Mouse (Mus musculus): ENCODE data around the gene BC049715. TPM values are rescaled to one million over a fixed set of nuclear protein-coding genes. Genes with fewer than 3 reads are reported as not detected.
"Not testable (repeated sequence)": the region's sequence is repeated elsewhere in the genome, so short reads cannot be mapped to it uniquely, and the experiment has no call there.

The BC049715 gene
- polyA plus RNA-seq, 1 experiment from 2014 or later, result 2.7 TPM

GRCm38 (mm10) chr6:136875670-136876069 lies 48.2 kb downstream of the BC049715 start, which contains the start of gene Mgp:
Mgp (minus strand) TSS chr6:136875823.
- Histone ChIP-seq H3K27ac (replicated peaks; ENCODE audit: low read depth, low read length) (no peak within 1 kb of the TSS; the same call in 1 of the 2 replicates), H3K4me1 (ENCODE audit: control insufficient read depth, insufficient read depth, low read length) (0 out of 2 replicates have a peak, but pooled peaks cover 3% of the 10 kb centered on the region), H3K36me3 (ENCODE audit: control insufficient read depth, insufficient read depth, low read length) (no peaks in the 10 kb centered on the region), H3K27me3 (ENCODE audit: control insufficient read depth, insufficient read depth, low read length) (no peaks in the 10 kb centered on the region), H3K9ac (ENCODE audit: low read length) (peak within 1 kb of the TSS; percentile 50; the same call in 1 of the 2 replicates), H3K9me3 (ENCODE audit: control insufficient read depth, low read length) (no peaks in the 10 kb centered on the region), H3K4me3 (ENCODE audit: low read depth, low read length) (no peak within 1 kb of the TSS), H3K4me2 (ENCODE audit: low read depth, severe bottlenecking) (peak within 1 kb of the TSS; percentile 5; the same call in 1 of the 2 replicates)
- WGBS, result 36% methylated on average over 9 of the region's 9 CpGs
- peak; percentile 37 for DNase-seq (ENCODE audit: low spot score)
- no peak for ATAC-seq (ENCODE audit: insufficient number of reproducible peaks, low FRiP score, low TSS enrichment, low read depth)

GRCm38 (mm10) chr6:136881678-136882077 lies 54.3 kb downstream of the BC049715 start:
- Histone ChIP-seq H3K4me3 (ENCODE audit: low read depth, low read length) (no peak overlapping the region), H3K4me1 (ENCODE audit: control insufficient read depth, insufficient read depth, low read length) (no peaks in the 10 kb centered on the region), H3K9ac (ENCODE audit: low read length) (no peak overlapping the region), H3K4me2 (ENCODE audit: low read depth, severe bottlenecking) (no peak overlapping the region), H3K9me3 (ENCODE audit: control insufficient read depth, low read length) (no peaks in the 10 kb centered on the region), H3K27me3 (ENCODE audit: control insufficient read depth, insufficient read depth, low read length) (no peaks in the 10 kb centered on the region), H3K36me3 (ENCODE audit: control insufficient read depth, insufficient read depth, low read length) (no peaks in the 10 kb centered on the region), H3K27ac (replicated peaks; ENCODE audit: low read depth, low read length) (no peak overlapping the region)
- no peak for DNase-seq (ENCODE audit: low spot score)
- no peak for ATAC-seq (ENCODE audit: insufficient number of reproducible peaks, low FRiP score, low TSS enrichment, low read depth)
- WGBS, result 62% methylated on average over 8 of the region's 8 CpGs

- ATAC-seq (ENCODE audit: insufficient number of reproducible peaks, low FRiP score, low TSS enrichment, low read depth), result no peak
- H3K4me1 ChIP-seq (ENCODE audit: control insufficient read depth, insufficient read depth, low read length), result no peaks in the 10 kb centered on the region
- no peaks in the 10 kb centered on the region for H3K27me3 ChIP-seq (ENCODE audit: control insufficient read depth, insufficient read depth, low read length)
- H3K4me2 ChIP-seq (ENCODE audit: low read depth, severe bottlenecking), result no peak overlapping the region
- H3K9me3 ChIP-seq (ENCODE audit: control insufficient read depth, low read length), result no peaks in the 10 kb centered on the region
- H3K27ac ChIP-seq (replicated peaks; ENCODE audit: low read depth, low read length), result no peak overlapping the region
- no peak overlapping the region for H3K9ac ChIP-seq (ENCODE audit: low read length)
- no peaks in the 10 kb centered on the region for H3K36me3 ChIP-seq (ENCODE audit: control insufficient read depth, insufficient read depth, low read length)
- no peak for DNase-seq (ENCODE audit: low spot score)
- 86% methylated on average over 3 of the region's 3 CpGs for WGBS
- no peak overlapping the region for H3K4me3 ChIP-seq (ENCODE audit: low read depth, low read length)
These were observed 56.0 kb downstream of the BC049715 start for GRCm38 (mm10) chr6:136883431-136883915.

GRCm38 (mm10) chr6:136883961-136884360 lies 56.5 kb downstream of the BC049715 start:
- H3K4me2 ChIP-seq (ENCODE audit: low read depth, severe bottlenecking), result no peak overlapping the region
- H3K27me3 ChIP-seq (ENCODE audit: control insufficient read depth, insufficient read depth, low read length), result no peaks in the 10 kb centered on the region
- H3K27ac ChIP-seq (replicated peaks; ENCODE audit: low read depth, low read length), result no peak overlapping the region
- DNase-seq (ENCODE audit: low spot score) (no peak), ATAC-seq (ENCODE audit: insufficient number of reproducible peaks, low FRiP score, low TSS enrichment, low read depth) (no peak)
- no peaks in the 10 kb centered on the region for H3K9me3 ChIP-seq (ENCODE audit: control insufficient read depth, low read length)
- 96% methylated on average over 6 of the region's 6 CpGs for WGBS
- no peaks in the 10 kb centered on the region for H3K36me3 ChIP-seq (ENCODE audit: control insufficient read depth, insufficient read depth, low read length)
- H3K4me1 ChIP-seq (ENCODE audit: control insufficient read depth, insufficient read depth, low read length), result no peaks in the 10 kb centered on the region
- H3K4me3 ChIP-seq (ENCODE audit: low read depth, low read length), result no peak overlapping the region
- no peak overlapping the region for H3K9ac ChIP-seq (ENCODE audit: low read length)

- not testable (repeated sequence) for H3K9me3 ChIP-seq (ENCODE audit: control insufficient read depth, low read length); H3K36me3 ChIP-seq (ENCODE audit: control insufficient read depth, insufficient read depth, low read length); H3K4me3 ChIP-seq (ENCODE audit: low read depth, low read length); H3K27ac ChIP-seq (replicated peaks; ENCODE audit: low read depth, low read length); H3K4me2 ChIP-seq (ENCODE audit: low read depth, severe bottlenecking); H3K4me1 ChIP-seq (ENCODE audit: control insufficient read depth, insufficient read depth, low read length); H3K9ac ChIP-seq (ENCODE audit: low read length); DNase-seq (ENCODE audit: low spot score); H3K27me3 ChIP-seq (ENCODE audit: control insufficient read depth, insufficient read depth, low read length); ATAC-seq (ENCODE audit: insufficient number of reproducible peaks, low FRiP score, low TSS enrichment, low read depth)
- 71% methylated on average over 1 of the region's 1 CpGs for WGBS
These were observed 57.3 kb downstream of the BC049715 start for GRCm38 (mm10) chr6:136884766-136885165.

- H3K4me2 ChIP-seq (ENCODE audit: low read depth, severe bottlenecking), result no peak overlapping the region
- no peaks in the 10 kb centered on the region for H3K36me3 ChIP-seq (ENCODE audit: control insufficient read depth, insufficient read depth, low read length)
- H3K9me3 ChIP-seq (ENCODE audit: control insufficient read depth, low read length), result no peaks in the 10 kb centered on the region
- DNase-seq (ENCODE audit: low spot score) (no peak), ATAC-seq (ENCODE audit: insufficient number of reproducible peaks, low FRiP score, low TSS enrichment, low read depth) (no peak)
- no peaks in the 10 kb centered on the region for H3K27me3 ChIP-seq (ENCODE audit: control insufficient read depth, insufficient read depth, low read length)
- H3K27ac ChIP-seq (replicated peaks; ENCODE audit: low read depth, low read length), result no peak overlapping the region
- no peaks in the 10 kb centered on the region for H3K4me1 ChIP-seq (ENCODE audit: control insufficient read depth, insufficient read depth, low read length)
- H3K4me3 ChIP-seq (ENCODE audit: low read depth, low read length), result no peak overlapping the region
- no peak overlapping the region for H3K9ac ChIP-seq (ENCODE audit: low read length)
- 73% methylated on average over 9 of the region's 9 CpGs for WGBS
These were observed 60.4 kb downstream of the BC049715 start for GRCm38 (mm10) chr6:136887854-136888253.

- Histone ChIP-seq H3K27ac (replicated peaks; ENCODE audit: low read depth, low read length) (no peak overlapping the region), H3K4me2 (ENCODE audit: low read depth, severe bottlenecking) (no peak overlapping the region), H3K36me3 (ENCODE audit: control insufficient read depth, insufficient read depth, low read length) (no peaks in the 10 kb centered on the region), H3K4me3 (ENCODE audit: low read depth, low read length) (no peak overlapping the region), H3K9ac (ENCODE audit: low read length) (no peak overlapping the region), H3K4me1 (ENCODE audit: control insufficient read depth, insufficient read depth, low read length) (no peaks in the 10 kb centered on the region), H3K27me3 (ENCODE audit: control insufficient read depth, insufficient read depth, low read length) (no peaks in the 10 kb centered on the region), H3K9me3 (ENCODE audit: control insufficient read depth, low read length) (no peaks in the 10 kb centered on the region)
- no peak for DNase-seq (ENCODE audit: low spot score)
- ATAC-seq (ENCODE audit: insufficient number of reproducible peaks, low FRiP score, low TSS enrichment, low read depth), result no peak
- 90% methylated on average over 6 of the region's 6 CpGs for WGBS
These were observed 61.6 kb downstream of the BC049715 start for GRCm38 (mm10) chr6:136889067-136889466.

- no peak overlapping the region for H3K27ac ChIP-seq (replicated peaks; ENCODE audit: low read depth, low read length)
- H3K9me3 ChIP-seq (ENCODE audit: control insufficient read depth, low read length), result no peaks in the 10 kb centered on the region
- no peak overlapping the region for H3K9ac ChIP-seq (ENCODE audit: low read length)
- H3K27me3 ChIP-seq (ENCODE audit: control insufficient read depth, insufficient read depth, low read length), result no peaks in the 10 kb centered on the region
- no peak overlapping the region for H3K4me3 ChIP-seq (ENCODE audit: low read depth, low read length)
- no peak for DNase-seq (ENCODE audit: low spot score)
- H3K4me1 ChIP-seq (ENCODE audit: control insufficient read depth, insufficient read depth, low read length), result no peaks in the 10 kb centered on the region
- H3K36me3 ChIP-seq (ENCODE audit: control insufficient read depth, insufficient read depth, low read length), result no peaks in the 10 kb centered on the region
- no peak for ATAC-seq (ENCODE audit: insufficient number of reproducible peaks, low FRiP score, low TSS enrichment, low read depth)
- 92% methylated on average over 6 of the region's 6 CpGs for WGBS
- H3K4me2 ChIP-seq (ENCODE audit: low read depth, severe bottlenecking), result no peak overlapping the region
These were observed 62.1 kb downstream of the BC049715 start for GRCm38 (mm10) chr6:136889554-136889953.

All from limb, embryonic 11.5 days (tissue).